Mouse (Mus musculus) liver, postnatal 0 days (tissue): ENCODE data around the gene Bloc1s4. TPM values are rescaled to one million over a fixed set of nuclear protein-coding genes. Genes with fewer than 3 reads are reported as not detected.
A peak's percentile ranks its signal among the peaks of the same experiment; 100 is the strongest.

Experiments
- ATAC-seq: fragments of 200-750 bp; cut with Nextera tagmentation; 2 replicates; pipeline ENCODE4 v1.8.0; 2017; ENCODE audit warnings: mild to moderate bottlenecking, moderate library complexity
- DNase-seq: peaks from one replicate; pipeline ENCODE4 v3.0.0-alpha.2; 2016
- H3K27ac ChIP-seq: fragments of 300-500 bp; sonication (generic); 2 replicates; pipeline ENCODE4 v1.5.1; 2014; ENCODE audit warnings: antibody characterized with exemption, moderate library complexity, mild to moderate bottlenecking, low read depth
- H3K27me3 ChIP-seq: fragments of 300-500 bp; sonication (generic); 2 replicates; pipeline ENCODE4 v1.6.1; 2014; ENCODE audit warnings: low read length, control low read depth, mixed read lengths; ENCODE audit not compliant: insufficient read depth
- H3K36me3 ChIP-seq: fragments of 300-500 bp; sonication (generic); replicated peaks from 2 replicates; pipeline ENCODE4 v1.6.1; 2014; ENCODE audit warnings: mild to moderate bottlenecking, control low read depth, low read length, moderate library complexity, mixed read lengths; ENCODE audit not compliant: insufficient read depth
- H3K4me1 ChIP-seq: fragments of 300-500 bp; sonication (generic); 2 replicates; pipeline ENCODE4 v1.6.1; 2014; ENCODE audit warnings: antibody characterized with exemption, mild to moderate bottlenecking, control low read depth; ENCODE audit not compliant: insufficient read depth
- H3K4me2 ChIP-seq: fragments of 300-500 bp; sonication (generic); 2 replicates; pipeline ENCODE4 v1.6.1; 2014; ENCODE audit warnings: low read depth, mild to moderate bottlenecking, low read length, moderate library complexity, mixed read lengths
- H3K4me3 ChIP-seq: fragments of 300-500 bp; sonication (generic); 2 replicates; pipeline ENCODE4 v1.5.1; 2014; ENCODE audit warnings: low read depth, low read length
- H3K9ac ChIP-seq: fragments of 300-500 bp; sonication (generic); replicated peaks from 2 replicates; pipeline ENCODE4 v1.6.1; 2014; ENCODE audit warnings: mild to moderate bottlenecking, moderate library complexity
- H3K9me3 ChIP-seq: fragments of 300-500 bp; sonication (generic); 2 replicates; pipeline ENCODE4 v1.6.1; 2016; ENCODE audit warnings: mild to moderate bottlenecking, control low read depth, low read length, mixed read lengths
- CTCF ChIP-seq: sonication (generic); IDR thresholded peaks from 2 replicates; pipeline ENCODE4 v1.5.1; 2016; ENCODE audit warnings: antibody characterized with exemption, low read depth
- EP300 ChIP-seq: IDR thresholded peaks from 2 replicates; pipeline ENCODE4 v1.6.1; 2016; ENCODE audit warnings: antibody characterized with exemption, low read depth, mild to moderate bottlenecking
- WGBS: fragments of 180-500 bp; shearing (Covaris S2); extraction: QIAGEN DNeasy Blood & Tissue Kit; methylation state at CpG from one replicate; pipeline ENCODE4 v1.1.7; 2014; ENCODE audit not compliant: insufficient replicate concordance; 5-methylcytosine and 5-hydroxymethylcytosine counted together
- polyA plus RNA-seq: library from polyadenylated mRNA; unstranded; fragments of >200 nt; fragmentation: Nextera tagmentation; extraction: Ambion mirVana; gene quantifications from 2 replicates; pipeline ENCODE4 v1.2.1, GENCODE M21; 2015

Gene Bloc1s4
- polyA plus RNA-seq, 1 experiment from 2014 or later = 14.6 TPM

GRCm38 (mm10) chr5:36722415-36722856, 26.0 kb downstream of the Bloc1s4 start:
- Histone ChIP-seq H3K4me2 (peak overlapping the region; percentile 24; the same call in 1 of the 2 replicates), H3K27me3 (no peaks in the 10 kb centered on the region), H3K4me3 (no peak overlapping the region), H3K36me3 (no peaks in the 10 kb centered on the region), H3K9ac (peak overlapping the region; percentile 21; the same call in 1 of the 2 replicates), H3K27ac (peak overlapping the region; percentile 90), H3K4me1 (peaks cover 65% of the 10 kb centered on the region), H3K9me3 (no peaks in the 10 kb centered on the region)
- DNase-seq = no peak
- TF ChIP-seq EP300 (peak; percentile 50), CTCF (0 out of 2 replicates have a peak, but pooled peaks have one; percentile 10)
- no peak for ATAC-seq
- WGBS = 49% methylated on average over 6 of the region's 6 CpGs

- peak; percentile 75 for DNase-seq
- Histone ChIP-seq H3K4me2 (peak overlapping the region; percentile 61), H3K36me3 (no peaks in the 10 kb centered on the region), H3K27ac (peak overlapping the region; percentile 90), H3K27me3 (no peaks in the 10 kb centered on the region), H3K4me1 (peaks cover 60% of the 10 kb centered on the region), H3K9ac (peak overlapping the region; percentile 46), H3K4me3 (peak overlapping the region; percentile 17; the same call in 1 of the 2 replicates), H3K9me3 (no peaks in the 10 kb centered on the region)
- ATAC-seq = peak; percentile 84
- TF ChIP-seq CTCF (no peak), EP300 (peak; percentile 95)
- 40% methylated on average over 5 of the region's 5 CpGs for WGBS
Measured at GRCm38 (mm10) chr5:36720710-36721375, 27.6 kb downstream of the Bloc1s4 start.

DNA sequence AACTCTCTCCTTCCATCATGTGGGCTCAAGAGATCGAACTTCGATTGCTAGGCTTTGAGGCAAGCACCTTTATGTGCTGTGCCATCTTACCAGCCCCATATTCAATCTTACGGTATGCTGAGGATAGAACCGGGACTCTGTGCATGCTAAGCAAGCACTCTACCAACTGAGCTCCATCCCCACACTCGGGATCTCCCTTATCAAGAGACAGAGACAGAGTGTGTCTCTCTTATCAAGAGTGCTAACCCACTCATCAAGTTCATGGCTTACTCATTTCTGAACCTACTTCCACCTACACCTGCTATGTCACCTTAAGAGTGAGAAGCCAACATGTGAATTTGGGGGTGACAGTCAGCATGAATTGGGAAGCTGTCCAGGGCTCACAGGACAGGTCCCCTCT, 28.2 kb downstream of the Bloc1s4 start:
- no peak for TF ChIP-seq CTCF
- no peak for TF ChIP-seq EP300
- H3K4me2 ChIP-seq = peak overlapping the region; percentile 61
- H3K9ac ChIP-seq = peak overlapping the region; percentile 46; the same call in 1 of the 2 replicates
- peak overlapping the region; percentile 90 for H3K27ac ChIP-seq
- ATAC-seq (no peak), DNase-seq (no peak)
- H3K4me3 ChIP-seq = peak overlapping the region; percentile 17; the same call in 1 of the 2 replicates
- no peaks in the 10 kb centered on the region for H3K27me3 ChIP-seq
- H3K36me3 ChIP-seq = no peaks in the 10 kb centered on the region
- 68% methylated on average over 5 of the region's 5 CpGs for WGBS
- no peaks in the 10 kb centered on the region for H3K9me3 ChIP-seq
- H3K4me1 ChIP-seq = peaks cover 58% of the 10 kb centered on the region

DNA sequence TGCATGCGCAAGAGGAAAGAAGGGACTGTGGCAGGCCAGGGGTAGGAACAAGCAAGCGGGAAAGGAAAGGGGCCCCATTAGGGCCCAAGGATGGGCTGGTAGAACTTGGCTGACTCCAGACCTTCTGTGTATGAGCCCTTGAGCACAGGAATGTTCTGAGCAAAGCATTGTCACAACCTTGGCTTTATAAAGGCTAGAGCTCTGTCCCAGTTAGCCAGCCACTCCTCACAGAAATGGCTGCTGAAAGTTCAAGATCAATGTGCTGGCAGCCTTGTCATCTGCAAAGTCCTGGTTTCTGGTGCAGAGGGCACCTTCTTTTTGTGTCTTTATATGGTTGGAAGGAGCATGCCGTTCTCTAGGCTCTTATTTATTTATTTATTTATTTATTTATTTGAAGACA, 28.8 kb downstream of the Bloc1s4 start:
- no peak overlapping the region for H3K4me3 ChIP-seq
- no peak for TF ChIP-seq EP300
- no peak for TF ChIP-seq CTCF
- no peaks in the 10 kb centered on the region for H3K9me3 ChIP-seq
- no peaks in the 10 kb centered on the region for H3K27me3 ChIP-seq
- WGBS = 88% methylated on average over 3 of the region's 3 CpGs
- peak overlapping the region; percentile 61 for H3K4me2 ChIP-seq
- H3K36me3 ChIP-seq = no peaks in the 10 kb centered on the region
- peak overlapping the region; percentile 12; the same call in 1 of the 2 replicates for H3K27ac ChIP-seq
- no peak overlapping the region; the same call in 1 of the 2 replicates for H3K9ac ChIP-seq
- H3K4me1 ChIP-seq = peaks cover 60% of the 10 kb centered on the region
- no peak for ATAC-seq
- no peak for DNase-seq

- H3K4me2 ChIP-seq = 0 out of 2 replicates have a peak overlapping the region, but pooled peaks have one; percentile 61
- no peak for TF ChIP-seq EP300
- DNase-seq (no peak), ATAC-seq (no peak)
- H3K4me3 ChIP-seq = no peak overlapping the region
- no peak overlapping the region; the same call in 1 of the 2 replicates for H3K9ac ChIP-seq
- 80% methylated on average over 5 of the region's 5 CpGs for WGBS
- H3K4me1 ChIP-seq = peaks cover 61% of the 10 kb centered on the region
- no peaks in the 10 kb centered on the region for H3K36me3 ChIP-seq
- H3K27me3 ChIP-seq = no peaks in the 10 kb centered on the region
- H3K27ac ChIP-seq = no peak overlapping the region
- H3K9me3 ChIP-seq = no peaks in the 10 kb centered on the region
Measured at GRCm38 (mm10) chr5:36719135-36719534, 29.3 kb downstream of the Bloc1s4 start.

DNA sequence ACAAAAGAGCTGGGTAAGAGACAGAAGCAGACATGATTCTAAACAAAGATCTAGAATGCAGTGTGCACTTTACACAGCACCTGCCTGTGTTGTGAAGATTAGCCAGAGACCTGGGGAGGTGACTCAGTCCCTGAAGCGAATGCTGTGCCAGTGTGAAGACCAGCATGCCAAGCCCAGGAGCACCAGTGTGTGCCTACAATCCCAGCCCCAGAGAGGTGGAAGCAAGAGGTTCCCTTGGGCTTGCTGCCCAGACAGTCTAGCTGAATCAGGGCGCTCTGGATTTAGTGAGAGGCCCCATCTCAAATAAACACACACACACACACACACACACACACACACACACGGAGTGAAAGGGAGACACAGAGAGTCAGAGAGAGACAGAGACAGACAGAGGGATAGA, 30.6 kb downstream of the Bloc1s4 start:
- 67% methylated on average over 3 of the region's 3 CpGs for WGBS
- ATAC-seq (no peak), DNase-seq (no peak)
- no peak overlapping the region for H3K4me2 ChIP-seq
- H3K4me3 ChIP-seq = no peak overlapping the region
- no peaks in the 10 kb centered on the region for H3K36me3 ChIP-seq
- TF ChIP-seq CTCF (no peak), EP300 (no peak)
- no peaks in the 10 kb centered on the region for H3K9me3 ChIP-seq
- no peaks in the 10 kb centered on the region for H3K27me3 ChIP-seq
- H3K4me1 ChIP-seq = peaks cover 63% of the 10 kb centered on the region
- no peak overlapping the region for H3K27ac ChIP-seq
- no peak overlapping the region for H3K9ac ChIP-seq
